Mouse (Mus musculus): ENCODE measurements at regions not wholly inside any gene's neighbourhood (a gene's known extent, or its start where the extent isn't known, plus 50 kb on each side); places are given as distances from the start of the nearest gene placed in this dataset.

- Histone ChIP-seq H3K9me3 (replicated peaks; ENCODE audit: insufficient read depth, low read length) (no peaks in the 10 kb centered on the region), H3K36me3 (ENCODE audit: control insufficient read depth in 1 of 2, insufficient read depth in 2 of 2, low read length in 2 of 2) (no peaks in the 10 kb centered on the region), H3K27me3 (ENCODE audit: control insufficient read depth in 1 of 2, insufficient read depth in 2 of 2, low read length in 2 of 2) (no peaks in the 10 kb centered on the region; a peak in 1 of 4 replicates), H3K9ac (ENCODE audit: control insufficient read depth, low read depth, low read length, poor library complexity, severe bottlenecking) (no peak overlapping the region), H3K79me2 (ENCODE audit: control insufficient read depth, insufficient read depth, low read length, poor library complexity) (no peaks in the 10 kb centered on the region), H3K27ac (ENCODE audit: control insufficient read depth, low read depth, low read length) (no peak overlapping the region), H3K4me1 (ENCODE audit: control insufficient read depth in 1 of 2, insufficient read depth in 2 of 2, low read length in 2 of 2) (no peaks in the 10 kb centered on the region), H3K4me3 (ENCODE audit: control insufficient read depth in 1 of 2, insufficient read depth in 1 of 2, low read depth in 2 of 2, low read length in 2 of 2) (no peak overlapping the region)
- DNase-seq (ENCODE audit: low read depth, low spot score): no peak
- TF ChIP-seq ZKSCAN1 (IDR thresholded peaks at IDR 0.05; ENCODE audit: low read depth, low read length) (no peak), USF1 (IDR thresholded peaks at IDR 0.05; ENCODE audit: low read depth, low read length) (no peak), USF2 (IDR thresholded peaks at IDR 0.05; ENCODE audit: borderline replicate concordance in 1 of 2, insufficient read depth in 1 of 2, low read depth in 1 of 2, low read length in 2 of 2) (no peak), CHD2 (IDR thresholded peaks at IDR 0.05; ENCODE audit: low read length) (no peak), TCF12 (IDR thresholded peaks at IDR 0.05; ENCODE audit: low read depth, low read length) (no peak), RAD21 (IDR thresholded peaks at IDR 0.05; ENCODE audit: low read depth, low read length) (no peak), ZC3H11A (IDR thresholded peaks at IDR 0.05; ENCODE audit: low read depth, low read length) (no peak), GABPA (IDR thresholded peaks at IDR 0.05; ENCODE audit: low read depth, low read length) (no peak), ZMIZ1 (IDR thresholded peaks at IDR 0.05; ENCODE audit: low read depth, low read length) (no peak), MYC (IDR thresholded peaks at IDR 0.05; ENCODE audit: low read depth, low read length) (no peak), NELFE (IDR thresholded peaks at IDR 0.05; ENCODE audit: low read depth, low read length) (no peak), ETS1 (IDR thresholded peaks at IDR 0.05; ENCODE audit: low read depth, low read length) (no peak), MAX (IDR thresholded peaks at IDR 0.05; ENCODE audit: low read length) (no peak)
Measured at GRCm38 (mm10) chr3:15126736-15127135, 205.4 kb downstream of the Gm9733 start.

- H3K9me3 ChIP-seq (replicated peaks; ENCODE audit: insufficient read depth, low read length): no peaks in the 10 kb centered on the region
- TF ChIP-seq GATA1 (IDR thresholded peaks at IDR 0.05; ENCODE audit: low read depth, low read length) (no peak), POLR2A (IDR thresholded peaks at IDR 0.05; ENCODE audit: control insufficient read depth in 1 of 2, insufficient read depth in 1 of 2, low read depth in 1 of 2, low read length in 2 of 2, poor library complexity in 1 of 2) (no peak), JUND (IDR thresholded peaks at IDR 0.05; ENCODE audit: low read depth, low read length) (no peak), E2F4 (IDR thresholded peaks at IDR 0.05; ENCODE audit: borderline replicate concordance, low read depth, low read length) (no peak), CTCF (IDR thresholded peaks at IDR 0.05 in 2 of 3, conservative IDR thresholded peaks at IDR 0.05 in 1 of 3; ENCODE audit: control insufficient read depth in 1 of 3, insufficient read depth in 1 of 3, low read depth in 2 of 3, low read length in 3 of 3, poor library complexity in 1 of 3, severe bottlenecking in 1 of 3) (no peak), CHD1 (IDR thresholded peaks at IDR 0.05; ENCODE audit: low read depth, low read length) (no peak), ETS1 (IDR thresholded peaks at IDR 0.05; ENCODE audit: low read depth, low read length) (no peak), BHLHE40 (IDR thresholded peaks at IDR 0.05; ENCODE audit: borderline replicate concordance, low read depth, low read length) (no peak), ZC3H11A (IDR thresholded peaks at IDR 0.05; ENCODE audit: low read depth, low read length) (no peak), NELFE (IDR thresholded peaks at IDR 0.05; ENCODE audit: low read depth, low read length) (no peak), ELF1 (IDR thresholded peaks at IDR 0.05; ENCODE audit: low read depth, low read length) (no peak), TAL1 (IDR thresholded peaks at IDR 0.05; ENCODE audit: low read length) (no peak)
- no peaks in the 10 kb centered on the region for H3K36me3 ChIP-seq (ENCODE audit: control insufficient read depth in 1 of 2, insufficient read depth in 2 of 2, low read length in 2 of 2)
- H3K9ac ChIP-seq (ENCODE audit: control insufficient read depth, low read depth, low read length, poor library complexity, severe bottlenecking): no peak overlapping the region
- H3K4me3 ChIP-seq (ENCODE audit: control insufficient read depth in 1 of 2, insufficient read depth in 1 of 2, low read depth in 2 of 2, low read length in 2 of 2): no peak overlapping the region
- H3K27ac ChIP-seq (ENCODE audit: control insufficient read depth, low read depth, low read length): no peak overlapping the region
- no peak for DNase-seq (ENCODE audit: low read depth, low spot score)
- no peaks in the 10 kb centered on the region for H3K4me1 ChIP-seq (ENCODE audit: control insufficient read depth in 1 of 2, insufficient read depth in 2 of 2, low read length in 2 of 2)
- H3K79me2 ChIP-seq (ENCODE audit: control insufficient read depth, insufficient read depth, low read length, poor library complexity): no peaks in the 10 kb centered on the region
- H3K27me3 ChIP-seq (ENCODE audit: control insufficient read depth in 1 of 2, insufficient read depth in 2 of 2, low read length in 2 of 2): no peaks in the 10 kb centered on the region; a peak in 1 of 4 replicates
Measured at GRCm38 (mm10) chr3:15128370-15128769, 203.7 kb downstream of the Gm9733 start.

Data from MEL (cell line).